Mouse (Mus musculus): ENCODE results near the gene Mab21l1.

Mab21l1 gene

DNA sequence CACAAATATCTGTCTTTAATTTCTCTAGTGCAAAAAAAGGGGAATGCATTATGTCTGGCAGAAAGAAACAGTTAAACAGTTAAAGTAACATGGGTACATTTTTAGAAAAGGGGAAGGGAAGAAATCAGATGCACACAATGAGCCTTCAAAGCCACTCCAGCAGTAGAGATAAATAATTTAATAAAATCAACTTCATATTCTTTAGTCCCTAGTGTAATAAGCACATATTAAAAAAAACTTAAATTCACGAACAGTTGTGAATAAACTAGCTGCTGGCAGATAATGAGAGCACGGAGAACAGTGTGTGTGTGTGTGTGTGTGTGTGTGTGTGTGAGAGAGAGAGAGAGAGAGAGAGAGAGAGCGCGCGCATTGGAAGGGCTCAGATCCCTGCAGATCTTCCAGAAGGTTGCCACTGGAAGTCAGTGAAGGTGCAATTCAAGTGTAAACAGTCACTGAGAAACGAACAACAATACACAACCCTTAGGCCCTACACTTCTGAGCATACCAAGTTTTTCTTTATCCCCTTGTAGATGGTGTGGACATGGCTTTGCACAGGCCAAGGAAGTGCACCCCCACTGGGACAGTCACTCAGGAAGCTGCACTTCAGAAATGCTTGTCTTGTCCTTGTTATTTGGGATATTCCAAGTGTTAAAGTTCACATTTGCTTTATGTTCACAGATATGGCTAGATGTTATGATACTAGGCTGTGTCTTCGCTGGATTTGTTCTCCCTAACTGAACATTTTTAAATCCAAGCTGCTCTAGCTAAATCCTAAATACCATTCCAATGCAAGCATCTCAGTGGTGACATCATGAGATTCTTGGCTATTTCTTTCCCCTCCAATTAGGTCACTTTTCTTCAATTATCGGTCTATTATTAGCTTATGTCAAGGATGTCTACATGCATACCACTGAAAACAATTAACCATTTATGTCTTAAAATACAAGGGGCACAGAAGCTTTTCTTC, 3.3 kb upstream of the Mab21l1 start:
- CTCF ChIA-PET = no interaction called here

DNA sequence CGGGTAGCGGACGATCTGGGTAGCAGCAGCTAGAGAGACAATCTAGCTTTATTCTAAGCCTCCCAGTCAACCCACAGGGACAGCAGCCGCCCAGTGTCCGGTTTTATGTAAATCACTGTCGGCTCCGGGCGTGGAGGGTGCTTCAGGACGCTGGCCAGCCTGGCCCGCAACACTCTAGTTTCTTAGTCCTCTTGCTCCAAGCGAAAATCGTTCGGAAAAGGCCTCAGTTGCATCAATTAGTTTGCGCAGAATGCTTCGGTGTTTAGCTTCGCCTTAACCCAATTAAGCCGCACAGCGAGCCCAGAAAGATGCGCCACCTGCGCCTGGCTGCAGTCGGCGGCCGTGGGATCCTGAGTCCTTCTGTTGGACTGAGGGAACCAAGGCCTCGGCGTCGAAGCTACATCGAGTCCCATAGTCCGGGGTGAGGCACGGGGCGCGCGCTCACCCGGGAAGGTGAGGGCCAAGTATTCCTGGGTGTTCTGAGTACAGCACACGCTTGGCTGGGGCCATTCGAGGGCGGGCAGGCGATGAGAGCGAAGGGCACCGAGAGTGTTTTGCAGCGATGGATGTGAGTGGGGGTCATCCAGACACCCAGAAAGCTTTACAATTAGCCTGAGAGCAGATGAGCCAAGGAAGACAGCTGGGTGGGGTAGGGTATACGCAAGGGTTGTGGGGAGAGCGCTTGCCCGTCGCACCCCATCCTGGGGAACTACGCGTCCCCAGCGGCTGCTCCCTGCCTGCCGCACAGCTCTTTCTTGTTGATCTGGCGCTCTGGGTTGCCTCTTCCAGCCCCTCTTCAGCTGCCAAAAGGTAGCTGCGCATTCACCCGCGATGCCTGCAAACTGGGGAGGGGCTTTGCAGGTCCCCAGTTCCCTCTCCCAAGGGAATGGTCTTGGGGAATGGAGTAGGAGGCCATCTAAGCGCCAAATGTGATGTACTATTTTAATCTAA, 1.9 kb upstream of the Mab21l1 start:
- CTCF ChIA-PET = no interaction called here

DNA sequence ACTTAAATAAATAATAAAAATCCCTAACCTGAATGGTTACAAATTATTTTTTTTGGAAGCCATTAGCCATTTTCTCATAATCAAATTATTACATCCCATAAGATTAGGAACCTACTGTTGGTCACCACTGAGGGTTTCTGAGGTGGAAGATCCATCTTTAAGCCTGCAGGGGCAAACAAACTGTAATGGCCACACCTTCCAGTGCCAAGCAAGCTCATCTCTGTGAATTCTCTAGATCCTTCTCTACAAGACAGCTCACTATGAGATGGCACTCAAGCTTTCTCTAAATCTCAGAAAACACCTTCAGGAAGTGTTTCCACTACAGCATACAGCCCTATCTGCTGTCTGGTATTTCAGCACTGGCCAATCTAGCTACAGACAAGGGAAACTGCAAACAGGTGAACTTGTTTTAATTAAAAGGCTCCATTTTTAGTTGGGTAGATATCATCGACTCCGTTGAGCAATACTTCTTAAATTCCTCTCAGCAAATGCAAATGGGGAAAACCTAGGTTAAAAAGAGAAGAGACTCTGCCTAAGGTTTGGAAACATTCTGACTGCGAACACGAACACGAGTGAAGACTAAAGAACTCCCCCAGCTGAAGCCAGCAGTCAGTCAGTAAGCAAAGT, 768 bp upstream of the Mab21l1 start:
- CTCF ChIA-PET = no interaction called here

DNA sequence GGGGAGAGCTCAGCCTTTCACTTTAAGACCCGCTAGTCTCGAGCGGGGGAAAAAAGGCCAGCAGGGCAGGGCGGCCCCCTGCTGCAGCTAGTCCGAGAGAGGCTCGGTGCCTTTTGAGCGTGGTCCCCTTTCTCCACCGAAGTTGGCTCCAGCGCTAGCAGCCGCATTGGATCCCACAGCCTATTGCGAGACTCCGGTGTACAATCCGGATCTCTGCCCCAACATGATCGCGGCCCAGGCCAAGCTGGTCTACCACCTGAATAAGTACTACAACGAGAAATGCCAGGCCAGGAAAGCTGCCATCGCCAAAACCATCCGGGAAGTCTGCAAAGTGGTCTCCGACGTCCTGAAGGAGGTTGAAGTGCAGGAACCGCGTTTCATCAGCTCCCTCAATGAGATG, 461 bp downstream of the Mab21l1 start:
- CTCF ChIA-PET = no interaction called here

DNA sequence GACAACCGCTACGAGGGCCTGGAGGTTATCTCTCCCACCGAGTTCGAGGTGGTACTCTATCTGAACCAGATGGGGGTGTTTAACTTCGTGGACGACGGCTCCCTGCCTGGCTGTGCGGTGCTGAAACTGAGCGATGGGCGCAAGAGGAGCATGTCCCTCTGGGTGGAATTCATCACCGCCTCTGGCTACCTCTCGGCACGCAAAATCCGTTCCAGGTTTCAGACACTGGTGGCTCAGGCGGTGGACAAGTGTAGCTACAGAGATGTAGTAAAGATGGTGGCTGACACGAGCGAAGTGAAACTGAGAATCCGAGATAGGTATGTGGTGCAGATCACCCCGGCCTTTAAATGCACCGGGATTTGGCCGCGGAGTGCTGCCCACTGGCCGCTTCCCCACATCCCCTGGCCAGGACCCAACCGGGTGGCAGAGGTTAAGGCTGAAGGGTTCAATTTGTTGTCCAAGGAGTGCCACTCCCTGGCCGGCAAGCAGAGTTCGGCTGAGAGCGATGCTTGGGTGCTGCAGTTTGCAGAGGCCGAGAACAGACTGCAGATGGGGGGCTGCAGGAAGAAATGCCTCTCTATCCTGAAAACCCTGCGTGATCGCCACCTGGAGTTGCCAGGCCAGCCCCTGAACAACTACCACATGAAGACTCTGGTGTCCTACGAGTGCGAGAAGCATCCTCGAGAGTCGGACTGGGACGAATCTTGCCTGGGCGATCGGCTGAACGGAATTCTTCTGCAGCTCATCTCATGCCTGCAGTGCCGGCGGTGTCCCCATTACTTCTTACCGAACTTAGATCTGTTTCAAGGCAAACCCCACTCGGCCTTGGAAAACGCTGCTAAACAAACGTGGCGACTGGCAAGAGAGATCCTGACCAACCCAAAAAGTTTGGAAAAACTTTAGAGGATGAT, 1.1 kb downstream of the Mab21l1 start:
- CTCF ChIA-PET = no interaction called here

DNA sequence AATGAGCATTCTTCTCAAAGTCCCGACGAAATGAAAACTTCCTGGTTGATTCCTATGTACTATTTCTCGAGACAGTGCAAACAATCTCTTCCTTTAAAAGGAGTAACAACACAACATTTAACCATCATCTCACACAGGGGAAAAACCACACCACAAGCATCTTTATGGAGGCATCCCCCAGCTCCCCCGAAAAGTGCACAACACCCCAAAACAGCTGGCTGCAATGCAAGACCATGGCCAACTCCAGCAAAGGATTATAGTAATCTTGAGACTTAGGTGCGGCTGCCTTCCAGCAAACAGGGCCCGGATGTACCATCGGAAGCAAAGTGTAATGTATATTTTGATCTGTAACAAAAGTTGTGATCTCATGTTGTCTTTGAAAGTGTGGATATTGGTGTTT, 1.8 kb downstream of the Mab21l1 start:
- CTCF ChIA-PET = no interaction called here

DNA sequence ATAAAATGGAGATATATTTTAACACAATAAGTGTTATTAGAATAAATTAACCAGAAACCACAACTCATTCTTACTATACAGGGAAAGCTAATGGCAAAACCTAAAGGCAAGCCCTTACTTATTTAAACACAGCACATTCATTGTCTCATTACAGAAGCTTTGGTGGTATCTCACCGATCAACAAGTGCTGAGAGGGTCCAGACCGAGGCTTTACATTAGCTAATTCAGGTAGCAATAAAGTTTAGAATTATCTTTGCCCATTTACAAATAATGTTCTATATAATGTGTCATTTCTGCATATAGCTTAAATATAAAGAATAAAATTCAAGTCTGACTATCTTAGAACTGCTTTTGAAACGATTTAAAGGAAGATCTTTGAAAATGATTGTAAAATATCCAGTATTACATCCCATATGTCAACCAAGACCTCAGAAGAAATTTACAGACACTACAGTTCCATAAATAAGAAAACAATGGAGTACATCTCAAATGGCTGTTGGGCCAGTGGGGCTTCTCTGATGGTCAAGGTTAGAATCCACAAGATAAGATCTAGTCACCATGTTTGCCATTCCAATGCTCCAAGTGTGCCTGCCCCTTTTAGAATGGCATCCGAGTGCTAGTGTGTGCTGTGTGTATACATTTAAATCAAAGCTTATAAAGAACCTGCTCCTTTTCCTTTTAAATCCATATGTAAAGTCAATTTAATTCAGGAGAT, 3.1 kb downstream of the Mab21l1 start:
- CTCF ChIA-PET = no interaction called here

DNA sequence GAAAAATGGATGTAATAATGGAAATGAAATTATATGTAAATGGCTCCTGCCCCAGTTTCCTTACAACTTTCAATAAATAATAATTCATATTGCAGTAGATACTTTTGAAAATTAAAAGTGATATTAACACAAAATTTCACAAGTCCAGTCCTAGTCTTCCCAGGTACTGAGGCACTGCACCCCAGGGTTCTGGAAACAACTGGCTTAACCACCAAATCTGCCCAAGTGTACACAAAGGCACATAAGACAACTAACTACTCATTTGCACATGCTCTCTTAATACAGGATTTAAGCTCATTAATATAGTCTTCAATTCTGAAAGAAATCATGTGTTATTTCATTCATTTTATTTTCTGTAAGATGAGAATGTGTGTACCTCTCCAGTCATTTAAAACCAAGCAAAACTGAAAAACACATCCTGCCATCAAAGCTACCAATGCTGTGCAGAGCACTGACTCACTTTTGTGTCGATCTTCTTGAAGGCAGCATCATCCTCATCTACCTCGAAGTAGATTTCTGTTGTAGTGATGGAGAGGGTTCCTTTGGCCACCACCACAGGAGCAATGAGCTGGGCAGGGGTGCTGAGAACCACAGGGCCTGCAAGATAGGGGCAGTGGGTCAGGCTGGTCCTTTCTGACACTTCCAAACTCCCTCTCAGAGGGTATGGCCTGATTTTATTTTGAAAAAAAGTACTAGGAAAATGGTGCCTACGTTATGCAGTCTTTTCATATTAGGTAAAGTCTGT, 3.8 kb downstream of the Mab21l1 start:
- CTCF ChIA-PET = no interaction called here

DNA sequence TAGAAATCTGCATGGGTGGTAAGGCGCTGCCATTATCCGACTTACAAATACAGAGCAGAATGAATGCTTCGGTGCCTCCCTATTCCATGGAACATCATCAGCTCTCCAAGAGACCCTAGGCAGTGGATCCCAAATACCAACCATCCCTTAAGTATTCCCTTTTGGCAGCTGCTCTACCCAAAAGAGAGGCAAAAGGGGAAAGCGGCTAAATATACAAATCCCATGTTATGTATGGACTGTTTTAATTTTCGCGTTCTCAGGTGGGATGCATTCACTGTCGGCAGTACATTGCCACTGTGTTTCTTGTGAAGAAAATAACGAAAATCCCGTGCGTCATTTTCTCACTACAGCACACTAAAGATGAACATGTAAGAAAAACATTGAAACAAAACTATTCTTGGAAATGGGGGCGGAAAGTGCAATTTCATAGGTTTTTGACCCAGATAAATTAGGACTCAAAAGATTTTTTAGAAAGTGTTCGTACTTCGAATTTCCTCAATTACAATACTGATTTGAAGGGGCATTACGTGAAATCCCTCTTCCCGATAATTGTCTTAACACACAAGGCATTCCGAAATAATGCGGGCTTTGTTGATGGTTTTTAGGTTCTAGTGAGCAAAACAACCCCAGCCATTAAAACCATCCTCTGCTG, 4.7 kb downstream of the Mab21l1 start:
- CTCF ChIA-PET = no interaction called here

DNA sequence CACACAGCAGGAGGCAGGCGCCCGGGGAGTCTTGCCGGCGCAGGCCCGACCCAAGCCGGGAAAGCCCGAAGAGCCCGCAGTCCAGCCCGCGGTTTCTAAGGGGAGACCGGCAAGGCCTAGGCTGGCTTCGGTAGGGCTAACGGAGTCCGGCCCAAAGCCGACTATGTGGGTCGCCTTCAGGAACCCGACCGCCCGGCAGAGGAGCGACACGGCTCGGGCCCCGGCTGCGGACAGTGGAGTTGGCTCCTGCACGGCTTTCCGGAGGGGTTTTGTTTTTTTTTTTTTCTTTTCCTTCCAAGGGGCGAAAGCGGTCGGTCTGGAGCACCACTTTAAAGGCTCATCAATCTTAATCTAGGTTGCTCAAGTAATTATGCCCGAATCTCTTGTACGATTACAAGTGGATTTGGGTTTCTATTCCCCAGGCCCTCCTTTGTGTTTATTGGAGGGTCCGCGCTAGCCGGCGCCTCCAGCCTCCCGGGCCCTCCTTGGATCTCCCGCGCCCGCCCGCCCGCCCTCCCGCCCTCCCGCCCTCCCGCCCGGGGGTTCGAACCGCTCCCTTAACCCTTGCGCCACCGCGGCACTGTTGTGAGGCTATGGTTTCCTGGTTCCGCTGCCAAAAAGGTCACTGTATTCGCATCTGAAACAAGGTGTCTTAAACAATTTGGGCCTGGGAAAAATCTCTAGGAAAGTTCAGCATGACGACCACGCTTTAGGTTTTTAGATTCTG, 5.3 kb downstream of the Mab21l1 start:
- CTCF ChIA-PET = no interaction called here

DNA sequence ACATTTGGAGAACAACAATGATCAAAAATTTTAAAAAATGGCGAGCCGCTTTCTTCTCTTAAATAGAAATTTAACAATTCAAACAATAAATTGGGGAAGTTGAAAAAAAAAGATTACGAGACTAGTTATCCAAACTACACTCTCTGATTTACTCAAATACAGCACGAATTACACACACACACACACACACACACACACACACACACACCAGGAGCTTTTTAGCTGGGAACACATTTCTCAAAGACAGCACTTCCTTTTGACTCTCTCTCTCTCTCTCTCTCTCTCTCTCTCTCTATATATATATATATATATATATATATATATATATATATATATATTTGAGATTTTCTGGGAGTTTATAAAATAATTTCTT, 5.9 kb downstream of the Mab21l1 start:
- CTCF ChIA-PET = no interaction called here

DNA sequence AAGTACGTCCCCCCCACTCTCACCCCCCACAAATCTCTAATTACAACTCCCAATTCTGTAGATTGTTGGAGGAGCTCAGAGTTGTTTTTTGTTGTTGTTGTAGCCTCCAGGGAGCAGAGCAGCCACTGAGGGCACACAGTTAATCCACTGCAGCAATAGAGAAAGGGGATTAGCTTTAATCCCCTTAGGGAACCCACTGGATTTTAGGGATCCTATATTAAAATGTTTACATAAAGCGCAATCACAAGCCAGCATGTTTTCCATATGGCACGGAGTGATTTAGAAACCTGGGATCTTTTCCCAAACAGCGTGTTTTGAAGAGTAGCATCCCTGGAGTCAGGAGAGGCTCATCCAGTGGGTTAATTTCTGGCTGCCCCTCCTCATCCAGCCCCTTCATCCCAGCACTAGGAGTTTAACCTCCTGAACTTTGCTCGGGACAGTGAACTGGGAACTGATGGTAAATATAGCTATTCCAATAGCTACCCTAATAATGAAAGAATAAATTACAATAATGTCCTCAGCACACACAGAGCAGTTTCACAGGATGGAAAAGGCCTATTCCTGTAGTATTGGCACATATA, 6.4 kb downstream of the Mab21l1 start:
- CTCF ChIA-PET = no interaction called here

DNA sequence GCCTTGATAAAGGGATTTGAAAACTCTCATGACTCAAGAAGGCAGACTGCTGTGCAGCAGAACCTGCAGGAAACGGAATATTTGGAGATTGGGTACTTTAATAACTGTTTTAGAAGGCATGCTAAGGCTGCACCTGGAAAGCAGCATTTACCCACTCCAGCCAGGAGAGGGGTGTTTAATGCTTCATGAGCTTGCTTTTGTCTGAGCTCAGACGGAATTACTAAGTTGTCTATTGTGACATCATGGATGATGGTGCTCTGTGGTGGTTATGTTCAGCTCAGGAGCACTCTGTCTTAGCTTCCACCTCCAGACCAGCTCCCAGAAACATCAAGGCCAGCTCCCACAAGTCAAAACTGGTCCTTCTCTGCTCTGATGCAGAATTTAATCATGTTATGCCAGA, 7.5 kb downstream of the Mab21l1 start:
- CTCF ChIA-PET = no interaction called here

DNA sequence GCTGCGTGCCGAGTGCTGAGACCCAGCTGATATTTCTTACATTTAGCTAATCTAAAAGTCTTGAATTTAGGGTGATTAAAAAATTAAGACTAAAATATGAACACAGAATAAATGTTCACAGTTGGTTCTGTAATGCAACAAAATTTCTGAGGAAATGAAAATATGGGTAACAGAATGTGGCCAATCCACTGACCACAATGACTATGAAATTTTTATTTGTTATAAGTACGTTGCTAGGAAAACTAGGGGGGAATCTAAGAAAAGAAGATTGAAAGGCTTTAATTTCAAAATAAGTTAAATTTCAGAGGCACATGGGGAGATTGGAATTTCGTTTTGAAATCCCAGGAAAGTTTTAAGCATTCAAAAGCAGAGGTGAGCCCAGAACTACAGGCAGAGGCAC, 8.3 kb downstream of the Mab21l1 start:
- CTCF ChIA-PET = no interaction called here

DNA sequence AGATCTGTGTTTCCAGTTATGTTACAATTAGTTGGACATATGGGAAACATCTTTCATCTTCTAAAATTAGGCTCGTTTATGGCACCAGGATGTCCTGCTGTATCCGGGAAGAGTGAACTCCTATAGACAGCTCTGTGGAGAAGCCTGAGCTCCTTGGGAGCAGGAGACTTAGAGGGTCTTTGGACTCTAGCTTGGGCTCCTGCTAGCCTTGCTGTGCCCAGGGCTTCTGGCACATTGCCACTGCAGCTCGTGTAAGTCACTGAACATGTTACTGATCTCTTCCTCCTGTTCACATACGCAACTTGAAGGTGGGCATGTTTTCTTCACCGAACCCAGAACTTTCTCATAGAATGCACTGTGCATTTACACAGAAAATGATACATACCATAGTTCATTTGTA, 9.9 kb downstream of the Mab21l1 start:
- CTCF ChIA-PET = no interaction called here

DNA sequence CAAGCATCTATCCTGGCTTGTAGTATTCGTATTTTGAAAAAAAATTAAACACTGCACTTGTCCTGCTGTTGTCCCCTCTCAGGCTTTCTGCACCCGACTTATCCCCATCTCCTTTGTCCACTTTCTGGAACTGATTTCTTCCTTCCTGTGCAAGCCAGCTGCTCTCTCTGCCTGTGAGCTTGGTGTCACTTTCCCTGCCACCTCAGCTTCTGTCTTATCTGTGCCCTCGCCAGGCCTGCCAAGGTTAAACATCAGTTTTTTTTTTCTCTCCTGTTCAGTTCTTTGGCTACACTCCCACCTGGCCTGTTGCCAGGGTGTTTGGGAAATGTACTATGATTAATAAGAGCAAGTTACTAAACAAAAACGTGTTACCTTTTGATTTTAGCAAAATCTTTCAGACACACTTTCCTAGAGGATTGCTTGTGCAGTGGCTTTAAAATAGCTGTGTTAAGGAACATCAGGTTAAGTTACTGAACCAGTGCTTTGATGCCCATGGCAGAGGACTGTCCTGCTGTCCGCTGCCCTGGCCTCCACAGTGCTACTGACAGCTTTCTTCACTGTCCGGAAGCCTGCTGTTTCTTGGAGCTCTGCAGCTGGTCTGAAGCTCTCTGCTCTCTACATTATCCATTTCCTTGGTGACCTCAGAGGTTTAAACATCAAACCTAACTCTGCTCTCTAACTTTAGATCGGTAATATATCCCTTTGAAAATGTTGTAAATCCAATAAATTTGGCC, 11.7 kb downstream of the Mab21l1 start:
- CTCF ChIA-PET = no interaction called here

DNA sequence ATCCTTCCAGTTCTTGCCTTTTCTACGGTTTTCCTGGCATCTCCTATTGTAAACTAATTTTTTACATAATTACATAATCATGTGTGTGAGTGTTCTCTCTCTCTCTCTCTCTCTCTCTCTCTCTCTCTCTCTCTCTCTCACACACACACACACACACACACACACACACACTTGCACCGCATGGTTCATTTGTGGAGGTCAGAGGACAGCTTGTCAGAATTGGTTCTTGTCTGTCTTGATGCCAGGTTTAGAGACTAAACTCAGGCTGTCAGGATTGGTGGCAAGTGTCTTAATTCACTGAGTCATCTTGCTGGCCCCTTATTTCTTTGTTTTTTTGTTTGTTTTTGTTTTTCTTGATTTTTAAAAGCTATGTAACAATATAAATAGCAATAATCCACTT, 12.5 kb downstream of the Mab21l1 start:
- CTCF ChIA-PET = interaction anchor here (0.6 kb wide), 1 partner anchor 47 kb away, joined by 3 read pairs; no protein-coding TSS in a partner anchor

Measured in spleen, embryonic (tissue).